Mouse (Mus musculus) MEL (cell line): ENCODE data around the gene Cadm2. TPM values are rescaled to one million over a fixed set of nuclear protein-coding genes. Genes with fewer than 3 reads are reported as not detected.
A peak's percentile ranks its signal among the peaks of the same experiment; 100 is the strongest.

ENCODE experiments used
- DNase-seq: peaks from one replicate; pipeline ENCODE4 v3.0.0; 2011; ENCODE audit warnings: low read depth, low spot score
- H3K27ac ChIP-seq: 2 replicates; pipeline ENCODE4 v1.5.1; 2012; ENCODE audit warnings: low read depth, mild to moderate bottlenecking, control low read depth, low read length, moderate library complexity; ENCODE audit not compliant: control insufficient read depth
- H3K27me3 ChIP-seq, 2 experiments: fragments of 150-350 bp in 1 of 2; sonication (generic) in 1 of 2; 2 replicates each; pipeline ENCODE4 v1.6.1; 2012; ENCODE audit warnings: low read length in 2 of 2, mild to moderate bottlenecking in 2 of 2, improper control_type of control experiment in 1 of 2, moderate library complexity in 1 of 2; ENCODE audit not compliant: insufficient read depth in 2 of 2, control insufficient read depth in 1 of 2
- H3K36me3 ChIP-seq, 2 experiments: 2 replicates each; pipeline ENCODE4 v1.6.1; 2012 to 2014; ENCODE audit warnings: low read length in 2 of 2, improper control_type of control experiment in 1 of 2, inconsistent platforms in 1 of 2, mild to moderate bottlenecking in 1 of 2; ENCODE audit not compliant: insufficient read depth in 2 of 2, control insufficient read depth in 1 of 2
- H3K4me1 ChIP-seq, 2 experiments: fragments of 150-350 bp in 1 of 2; sonication (generic) in 1 of 2; 2 replicates each; pipeline ENCODE4 v1.6.1; 2012; ENCODE audit warnings: low read length in 2 of 2, improper control_type of control experiment in 1 of 2, mild to moderate bottlenecking in 1 of 2; ENCODE audit not compliant: insufficient read depth in 2 of 2, control insufficient read depth in 1 of 2
- H3K4me3 ChIP-seq, 2 experiments: fragments of 150-350 bp in 1 of 2; sonication (generic) in 1 of 2; 2 replicates each; pipeline ENCODE4 v1.5.1; 2012; ENCODE audit warnings: low read depth in 2 of 2, low read length in 2 of 2, mild to moderate bottlenecking in 2 of 2, moderate library complexity in 2 of 2, control low read depth in 1 of 2, improper control_type of control experiment in 1 of 2; ENCODE audit not compliant: control insufficient read depth in 1 of 2, insufficient read depth in 1 of 2
- H3K79me2 ChIP-seq: 2 replicates; pipeline ENCODE4 v1.6.1; 2012; ENCODE audit warnings: mild to moderate bottlenecking, low read length, moderate library complexity; ENCODE audit not compliant: control insufficient read depth, poor library complexity, insufficient read depth
- H3K9ac ChIP-seq: 2 replicates; pipeline ENCODE4 v1.6.1; 2012; ENCODE audit warnings: low read depth, mild to moderate bottlenecking, control low read depth, low read length, moderate library complexity; ENCODE audit not compliant: control insufficient read depth, poor library complexity, severe bottlenecking
- H3K9me3 ChIP-seq: fragments of 150-350 bp; sonication (generic); replicated peaks from 2 replicates; pipeline ENCODE4 v1.6.1; 2012; ENCODE audit warnings: mild to moderate bottlenecking, low read length, improper control_type of control experiment, moderate library complexity; ENCODE audit not compliant: insufficient read depth
- BHLHE40 ChIP-seq: IDR thresholded peaks from 2 replicates; pipeline ENCODE4 v1.6.1; 2012; ENCODE audit warnings: low read depth, mild to moderate bottlenecking, inconsistent platforms, low read length, improper control_type of control experiment, borderline replicate concordance
- CHD1 ChIP-seq: IDR thresholded peaks from 2 replicates; pipeline ENCODE4 v1.6.1; 2012; ENCODE audit warnings: low read depth, mild to moderate bottlenecking, inconsistent platforms, low read length, improper control_type of control experiment
- CHD2 ChIP-seq: IDR thresholded peaks from 2 replicates; pipeline ENCODE4 v1.6.1; 2011; ENCODE audit warnings: low read length, improper control_type of control experiment
- E2F4 ChIP-seq: IDR thresholded peaks from 2 replicates; pipeline ENCODE4 v1.6.1; 2011; ENCODE audit warnings: low read depth, low read length, improper control_type of control experiment, borderline replicate concordance
- ELF1 ChIP-seq: IDR thresholded peaks from 2 replicates; pipeline ENCODE4 v1.6.1; 2014; ENCODE audit warnings: low read depth, mild to moderate bottlenecking, inconsistent platforms, low read length, improper control_type of control experiment, moderate library complexity
- EP300 ChIP-seq, 2 experiments: IDR thresholded peaks; 2 replicates each; pipeline ENCODE4 v1.6.1; 2011; ENCODE audit warnings: improper control_type of control experiment in 2 of 2, low read length in 2 of 2, low read depth in 1 of 2, mild to moderate bottlenecking in 1 of 2
- ETS1 ChIP-seq: IDR thresholded peaks from 2 replicates; pipeline ENCODE4 v1.6.1; 2012; ENCODE audit warnings: low read depth, mild to moderate bottlenecking, inconsistent platforms, low read length, improper control_type of control experiment, moderate library complexity
- GABPA ChIP-seq: IDR thresholded peaks from 2 replicates; pipeline ENCODE4 v1.6.1; 2012; ENCODE audit warnings: low read depth, mild to moderate bottlenecking, inconsistent platforms, low read length, improper control_type of control experiment, moderate library complexity
- GATA1 ChIP-seq: IDR thresholded peaks from 2 replicates; pipeline ENCODE4 v1.6.1; 2011; ENCODE audit warnings: low read depth, low read length, improper control_type of control experiment
- HCFC1 ChIP-seq: IDR thresholded peaks from 2 replicates; pipeline ENCODE4 v1.6.1; 2012; ENCODE audit warnings: low read depth, mild to moderate bottlenecking, inconsistent platforms, low read length, improper control_type of control experiment, moderate library complexity
- JUND ChIP-seq: IDR thresholded peaks from 2 replicates; pipeline ENCODE4 v1.6.1; 2011; ENCODE audit warnings: low read depth, mild to moderate bottlenecking, improper control_type of control experiment, low read length
- KAT2A ChIP-seq: conservative IDR thresholded peaks from 2 replicates; pipeline ENCODE4 v1.6.1; 2012; ENCODE audit warnings: low read depth, low read length, improper control_type of control experiment, inconsistent platforms
- MAFK ChIP-seq: IDR thresholded peaks from 2 replicates; pipeline ENCODE4 v1.6.1; 2011; ENCODE audit warnings: low read depth, mild to moderate bottlenecking, low read length, improper control_type of control experiment, borderline replicate concordance
- MAX ChIP-seq: IDR thresholded peaks from 2 replicates; pipeline ENCODE4 v1.6.1; 2011; ENCODE audit warnings: low read length, improper control_type of control experiment
- MXI1 ChIP-seq: IDR thresholded peaks from 2 replicates; pipeline ENCODE4 v1.6.1; 2011; ENCODE audit warnings: mild to moderate bottlenecking, low read depth, low read length, improper control_type of control experiment
- NELFE ChIP-seq: IDR thresholded peaks from 2 replicates; pipeline ENCODE4 v1.6.1; 2011; ENCODE audit warnings: low read depth, low read length, improper control_type of control experiment
- POLR2A ChIP-seq, 2 experiments: IDR thresholded peaks; 2 replicates each; pipeline ENCODE4 v1.6.1; 2011 to 2012; ENCODE audit warnings: low read length in 2 of 2, mild to moderate bottlenecking in 2 of 2, control low read depth in 1 of 2, improper control_type of control experiment in 1 of 2, low read depth in 1 of 2, moderate library complexity in 1 of 2; ENCODE audit not compliant: control insufficient read depth in 1 of 2, insufficient read depth in 1 of 2, poor library complexity in 1 of 2
- POLR2AphosphoS2 ChIP-seq: IDR thresholded peaks from 2 replicates; pipeline ENCODE4 v1.6.1; 2011; ENCODE audit warnings: low read length, improper control_type of control experiment
- POLR2AphosphoS5 ChIP-seq: IDR thresholded peaks from 2 replicates; pipeline ENCODE4 v1.6.1; 2012; ENCODE audit warnings: low read depth, borderline replicate concordance, mild to moderate bottlenecking, inconsistent platforms, low read length, moderate library complexity, mixed read lengths
- RAD21 ChIP-seq: IDR thresholded peaks from 2 replicates; pipeline ENCODE4 v1.6.1; 2011; ENCODE audit warnings: mild to moderate bottlenecking, low read depth, low read length, improper control_type of control experiment
- SMC3 ChIP-seq: IDR thresholded peaks from 2 replicates; pipeline ENCODE4 v1.6.1; 2011; ENCODE audit warnings: low read depth, low read length, improper control_type of control experiment
- TBP ChIP-seq: IDR thresholded peaks from 2 replicates; pipeline ENCODE4 v1.8.0; 2011; ENCODE audit warnings: low read depth, low read length, improper control_type of control experiment
- TCF12 ChIP-seq: IDR thresholded peaks from 2 replicates; pipeline ENCODE4 v1.6.1; 2014; ENCODE audit warnings: low read depth, mild to moderate bottlenecking, inconsistent platforms, low read length, improper control_type of control experiment, moderate library complexity
- USF1 ChIP-seq: IDR thresholded peaks from 2 replicates; pipeline ENCODE4 v1.6.1; 2014; ENCODE audit warnings: low read depth, mild to moderate bottlenecking, inconsistent platforms, low read length, improper control_type of control experiment, moderate library complexity
- USF2 ChIP-seq, 2 experiments: IDR thresholded peaks; 2 replicates each; pipeline ENCODE4 v1.6.1; 2011 to 2012; ENCODE audit warnings: improper control_type of control experiment in 2 of 2, low read length in 2 of 2, borderline replicate concordance in 1 of 2, inconsistent platforms in 1 of 2, low read depth in 1 of 2, mild to moderate bottlenecking in 1 of 2; ENCODE audit not compliant: insufficient read depth in 1 of 2
- ZC3H11A ChIP-seq: IDR thresholded peaks from 2 replicates; pipeline ENCODE4 v1.6.1; 2012; ENCODE audit warnings: low read depth, mild to moderate bottlenecking, inconsistent platforms, low read length, improper control_type of control experiment
- ZMIZ1 ChIP-seq: IDR thresholded peaks from 2 replicates; pipeline ENCODE4 v1.6.1; 2012; ENCODE audit warnings: low read depth, mild to moderate bottlenecking, inconsistent platforms, low read length, improper control_type of control experiment, moderate library complexity
- polyA plus RNA-seq, 2 experiments: library from polyadenylated mRNA; stranded (reverse) in 1 of 2; unstranded in 1 of 2; fragments of >175 nt in 1 of 2; fragments of >200 nt in 1 of 2; gene quantifications; 2 replicates each; pipeline versions ENCODE4 v1.2.1 to v1.2.4; 2012; ENCODE audit warnings: low replicate concordance in 2 of 2, low read depth in 1 of 2; ENCODE audit not compliant: insufficient read length in 2 of 2, insufficient read depth in 1 of 2, missing spikeins in 1 of 2
- total RNA-seq: library from RNA; depleted of rRNA; stranded (reverse); fragments of 300-350 nt; gene quantifications from 2 replicates; pipeline ENCODE4 v1.2.3, GENCODE M21; 2012

The Cadm2 gene
- total and polyA plus RNA-seq, 3 experiments, result not detected

DNA sequence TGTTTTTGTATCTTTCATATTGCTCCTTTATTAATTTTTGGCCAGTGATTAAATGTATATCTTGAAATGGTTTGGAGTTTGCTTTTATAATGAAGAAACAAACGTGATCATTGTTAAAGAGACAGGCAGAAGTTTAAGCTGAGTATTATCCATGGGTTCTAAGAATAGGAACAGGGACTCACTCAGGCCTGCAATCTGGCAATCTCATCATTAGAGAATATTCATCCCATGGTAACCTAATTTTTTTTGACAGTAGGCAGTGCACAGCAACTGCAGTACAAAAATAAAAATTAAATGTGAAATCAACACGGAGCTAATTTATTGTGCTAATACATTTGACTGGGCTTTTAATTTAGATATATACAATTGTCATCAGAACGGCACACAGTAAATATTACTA lies 209.8 kb downstream of the Cadm2 start:
- no peaks in the 10 kb centered on the region for H3K36me3 ChIP-seq
- H3K4me1 ChIP-seq, result no peaks in the 10 kb centered on the region
- H3K79me2 ChIP-seq, result no peaks in the 10 kb centered on the region
- H3K9ac ChIP-seq, result no peak overlapping the region
- H3K4me3 ChIP-seq, result no peak overlapping the region
- H3K27ac ChIP-seq, result no peak overlapping the region
- TF ChIP-seq USF2 (IDR thresholded peaks at IDR 0.05; ENCODE audit: borderline replicate concordance in 1 of 2, insufficient read depth in 1 of 2, low read depth in 1 of 2, low read length in 2 of 2) (no peak), TBP (no peak), GABPA (no peak), BHLHE40 (no peak), POLR2A (IDR thresholded peaks at IDR 0.05; ENCODE audit: control insufficient read depth in 1 of 2, insufficient read depth in 1 of 2, low read depth in 1 of 2, low read length in 2 of 2, poor library complexity in 1 of 2) (no peak), TCF12 (no peak), MAX (no peak), CHD1 (no peak), CHD2 (no peak)
- TF ChIP-seq, all 39 proteins: peak for 0
- no peaks in the 10 kb centered on the region for H3K27me3 ChIP-seq
- DNase-seq, result no peak
- no peaks in the 10 kb centered on the region for H3K9me3 ChIP-seq

DNA sequence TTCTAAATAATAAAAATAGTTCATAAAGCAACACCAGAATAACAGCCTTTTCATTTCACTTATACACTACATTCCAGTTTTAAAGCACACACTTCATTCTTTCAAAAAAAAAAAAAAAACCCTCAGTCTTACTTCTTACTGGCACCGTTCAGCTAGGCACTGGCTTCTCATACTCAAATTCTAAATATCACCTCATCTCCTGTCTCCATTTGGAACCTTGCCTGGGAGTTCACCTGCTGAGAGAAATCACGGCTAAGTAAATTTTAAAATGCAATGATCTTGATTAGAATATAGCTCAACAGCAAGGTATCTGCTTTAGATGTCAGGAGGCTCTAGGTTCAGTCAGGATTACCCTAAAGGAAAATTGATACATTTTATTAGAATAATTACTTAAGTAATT lies 210.2 kb downstream of the Cadm2 start:
- no peak overlapping the region for H3K9ac ChIP-seq
- no peak overlapping the region for H3K27ac ChIP-seq
- no peak overlapping the region for H3K4me3 ChIP-seq
- H3K79me2 ChIP-seq, result no peaks in the 10 kb centered on the region
- no peaks in the 10 kb centered on the region for H3K27me3 ChIP-seq
- DNase-seq, result no peak
- no peaks in the 10 kb centered on the region for H3K36me3 ChIP-seq
- no peak for TF ChIP-seq E2F4
- no peak for TF ChIP-seq POLR2A (IDR thresholded peaks at IDR 0.05; ENCODE audit: control insufficient read depth in 1 of 2, insufficient read depth in 1 of 2, low read depth in 1 of 2, low read length in 2 of 2, poor library complexity in 1 of 2)
- no peak for TF ChIP-seq MAFK
- TF ChIP-seq NELFE, result no peak
- no peak for TF ChIP-seq SMC3
- no peak for TF ChIP-seq TBP
- no peak for TF ChIP-seq GABPA
- TF ChIP-seq ELF1, result no peak
- no peaks in the 10 kb centered on the region for H3K9me3 ChIP-seq
- H3K4me1 ChIP-seq, result no peaks in the 10 kb centered on the region

DNA sequence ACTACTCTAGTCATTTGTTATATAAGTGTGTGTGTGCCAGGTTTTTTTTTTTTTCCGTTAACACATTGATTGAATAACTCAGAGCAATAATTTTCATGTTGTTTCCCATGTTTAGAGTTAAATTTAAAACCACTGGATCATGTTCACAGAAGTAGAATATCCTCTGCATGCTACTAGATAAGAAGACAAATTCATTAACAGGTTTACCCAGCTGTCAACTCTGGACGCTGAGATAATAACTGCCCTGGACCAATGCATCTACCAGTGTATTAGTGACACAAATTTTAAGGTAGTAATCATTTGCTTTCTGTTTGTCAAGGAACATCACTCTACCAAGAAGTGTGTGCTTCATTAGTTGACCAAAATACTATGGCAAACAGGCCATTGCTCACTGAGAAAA lies 253.0 kb downstream of the Cadm2 start:
- no peaks in the 10 kb centered on the region for H3K27me3 ChIP-seq
- DNase-seq, result peak; percentile 7
- no peaks in the 10 kb centered on the region for H3K36me3 ChIP-seq
- no peaks in the 10 kb centered on the region for H3K79me2 ChIP-seq
- H3K9me3 ChIP-seq, result no peaks in the 10 kb centered on the region
- no peak overlapping the region for H3K27ac ChIP-seq
- H3K9ac ChIP-seq, result no peak overlapping the region
- H3K4me1 ChIP-seq, result no peaks in the 10 kb centered on the region; a peak in 1 of 4 replicates
- no peak overlapping the region for H3K4me3 ChIP-seq
- TF ChIP-seq GATA1, result peak; percentile 49; the same call in 1 of the 2 replicates
- TF ChIP-seq ETS1, result 0 out of 2 replicates have a peak, but pooled peaks have one; percentile 24
- TF ChIP-seq POLR2AphosphoS2, result no peak
- TF ChIP-seq TCF12, result peak; percentile 81
- no peak for TF ChIP-seq ZC3H11A
- no peak for TF ChIP-seq POLR2AphosphoS5
- no peak for TF ChIP-seq KAT2A
- TF ChIP-seq SMC3, result no peak
- TF ChIP-seq MXI1, result no peak
- TF ChIP-seq USF1, result no peak
- no peak for TF ChIP-seq HCFC1
- no peak for TF ChIP-seq RAD21
- no peak for TF ChIP-seq TBP
- TF ChIP-seq EP300 (IDR thresholded peaks at IDR 0.05; ENCODE audit: low read depth in 1 of 2, low read length in 2 of 2), result peak; percentile 9 to 74; a peak in 3 of 4 replicates
- TF ChIP-seq JUND, result no peak
- TF ChIP-seq ZMIZ1, result no peak
